Mouse (Mus musculus) spleen, embryonic (tissue): ENCODE data around the gene Cinp.
"Not testable (repeated sequence)": the region's sequence is repeated elsewhere in the genome, so short reads cannot be mapped to it uniquely, and the experiment has no call there.

Experiments used
- CTCF ChIA-PET: fragments of 350-600 bp; sonication (Branson Sonifier 250); formaldehyde crosslinking; loops from one replicate; lab custom pipeline; 2022; lab: Charles Lee

Cinp gene

DNA sequence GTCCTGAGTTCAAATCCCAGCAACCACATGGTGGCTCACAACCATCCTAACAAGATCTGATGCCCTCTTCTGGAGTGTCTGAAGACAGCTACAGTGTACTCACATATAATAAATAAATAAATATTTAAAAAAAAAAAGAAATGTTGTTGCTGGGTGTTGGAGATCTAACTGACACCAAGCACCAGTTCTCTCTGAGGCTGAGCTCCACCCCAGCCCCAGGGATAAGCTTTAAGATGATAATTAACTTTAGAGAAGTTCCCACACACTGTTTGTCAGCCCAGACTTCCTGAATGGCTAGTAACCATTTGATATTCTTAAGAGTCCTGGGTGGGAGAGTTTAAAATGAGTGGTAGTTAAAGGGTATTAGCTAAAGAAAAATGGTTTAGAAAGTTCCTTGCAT lies 28.7 kb downstream of the Cinp start:
- CTCF ChIA-PET = no interaction called here

DNA sequence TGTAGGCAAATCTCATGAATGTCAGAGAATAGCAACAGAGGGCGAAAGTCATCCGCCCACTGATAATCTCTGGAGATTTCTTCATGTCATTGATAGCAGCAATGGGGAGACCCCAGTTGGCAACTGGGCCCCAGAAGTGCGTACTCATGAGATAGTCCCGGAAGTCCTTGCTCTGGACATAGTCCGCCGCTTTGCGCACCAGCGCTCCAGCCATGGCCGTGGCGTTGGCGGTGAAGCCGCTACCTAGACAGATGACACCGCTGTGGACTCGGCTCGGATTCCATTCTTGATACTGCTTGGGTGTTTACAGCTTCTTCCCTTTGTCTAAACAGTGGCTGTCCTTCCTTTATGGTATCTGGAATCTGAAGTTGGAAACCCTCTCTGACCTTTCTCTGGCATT lies 30.3 kb downstream of the Cinp start:
- CTCF ChIA-PET = not testable (repeated sequence)

DNA sequence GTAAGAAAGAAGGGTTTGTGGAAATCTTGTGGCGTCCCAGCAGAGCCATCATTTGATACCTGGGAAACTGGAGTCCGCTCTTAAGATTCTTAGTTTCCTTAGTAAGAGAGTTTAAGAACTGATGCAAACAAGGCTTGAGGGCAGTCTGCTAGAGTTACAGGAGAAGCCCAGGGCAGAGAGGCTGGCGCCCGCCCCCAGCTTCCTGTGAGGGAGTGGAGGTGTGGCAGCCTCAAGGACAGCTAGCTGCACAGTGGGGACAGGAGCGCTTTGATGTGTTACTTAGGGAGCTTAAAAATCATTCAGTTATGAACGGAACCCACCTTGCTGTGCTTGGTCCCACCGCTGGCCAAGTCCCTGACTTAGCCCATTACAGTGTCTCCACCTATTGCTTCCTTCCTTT lies 31.7 kb downstream of the Cinp start:
- CTCF ChIA-PET = no interaction called here

DNA sequence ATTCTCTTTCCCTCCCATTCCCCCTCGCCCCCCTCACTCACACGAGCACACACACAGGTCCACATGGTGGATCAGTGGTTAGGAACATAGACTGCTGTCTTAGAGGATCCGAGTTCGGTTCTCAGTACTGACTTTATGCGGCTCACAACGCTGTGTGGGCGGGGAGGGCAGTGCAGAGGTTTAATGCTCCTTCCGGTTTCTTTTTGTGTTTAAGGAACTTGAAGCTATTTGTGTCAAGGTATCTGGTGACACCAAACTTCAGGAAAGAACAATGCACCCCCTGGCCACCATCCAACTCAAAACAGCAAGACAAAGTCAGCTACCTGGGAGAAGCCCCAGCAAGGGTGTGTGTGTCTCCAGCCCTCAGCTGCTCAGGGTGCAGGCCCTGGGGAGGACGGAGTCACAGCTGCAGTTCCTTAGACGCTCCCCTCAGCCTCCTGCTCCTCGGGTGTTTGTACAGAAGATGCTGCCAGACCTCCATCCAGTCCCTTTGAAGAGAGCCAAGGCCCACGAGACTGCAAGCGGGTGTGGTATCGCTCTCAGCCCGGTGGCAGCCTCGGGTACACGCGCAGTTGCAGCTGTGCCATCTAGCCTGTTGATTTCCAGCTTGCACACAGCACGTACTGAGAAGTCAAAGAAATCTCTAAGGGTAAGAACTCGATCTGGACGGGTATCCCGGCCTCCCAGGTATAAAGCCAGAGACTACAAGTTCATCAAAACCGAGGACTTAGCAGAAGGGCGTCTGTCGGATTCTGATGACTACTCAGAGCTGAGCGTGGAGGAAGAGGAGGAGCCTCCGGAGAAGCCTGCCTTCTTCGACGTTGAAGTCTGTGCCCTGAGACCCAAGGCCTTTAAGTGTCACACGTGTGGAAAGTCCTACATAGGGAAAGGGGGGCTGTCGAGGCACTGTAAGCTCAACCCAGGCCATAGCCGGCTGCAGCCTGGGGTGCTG lies 33.9 kb downstream of the Cinp start:
- CTCF ChIA-PET = interaction anchor here (0.6 kb wide), 2 partner anchors 14 to 121 kb away, joined by 3 read pairs; no protein-coding TSS in a partner anchor

DNA sequence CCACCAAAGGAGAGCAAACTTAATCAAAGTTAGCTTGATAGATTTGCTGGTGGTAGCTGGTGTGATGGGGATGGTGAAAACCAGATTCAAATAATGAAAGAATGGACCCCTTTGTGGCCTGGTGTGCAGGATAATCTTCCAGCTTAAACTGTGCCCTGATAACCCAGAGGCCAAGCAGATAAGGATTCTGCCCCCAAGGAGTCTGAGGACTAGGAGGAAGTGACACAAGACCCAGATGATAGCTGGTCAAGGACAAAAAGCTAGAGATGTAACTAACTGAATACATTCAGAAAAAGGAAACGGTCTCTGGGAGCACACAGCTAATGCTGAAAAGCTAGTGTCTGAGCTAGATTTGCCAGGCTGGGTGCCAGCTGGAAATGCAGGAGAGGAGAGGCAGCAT lies 37.0 kb downstream of the Cinp start:
- CTCF ChIA-PET = no interaction called here

DNA sequence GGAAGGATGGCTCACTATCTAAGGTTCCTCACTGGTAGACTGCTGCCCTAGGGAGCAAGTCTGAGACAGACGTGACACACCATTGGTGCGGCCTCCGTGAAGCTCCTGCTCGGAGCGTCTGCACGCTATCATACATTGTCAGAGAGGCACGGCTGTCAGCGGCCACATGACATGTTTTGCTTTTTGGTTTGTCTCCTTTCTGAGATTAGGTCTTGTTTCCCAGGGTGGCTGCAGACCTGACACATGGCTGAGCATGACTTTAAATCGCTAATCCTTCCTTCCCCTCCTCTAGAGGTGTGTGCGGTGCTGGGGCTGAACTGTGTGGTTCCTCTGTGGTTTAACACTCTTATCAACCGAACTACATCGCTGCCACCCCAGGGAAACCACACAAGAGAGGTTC lies 37.5 kb downstream of the Cinp start:
- CTCF ChIA-PET = interaction anchor here (0.5 kb wide), 1 partner anchor 123 kb away, joined by 3 read pairs; no protein-coding TSS in a partner anchor

DNA sequence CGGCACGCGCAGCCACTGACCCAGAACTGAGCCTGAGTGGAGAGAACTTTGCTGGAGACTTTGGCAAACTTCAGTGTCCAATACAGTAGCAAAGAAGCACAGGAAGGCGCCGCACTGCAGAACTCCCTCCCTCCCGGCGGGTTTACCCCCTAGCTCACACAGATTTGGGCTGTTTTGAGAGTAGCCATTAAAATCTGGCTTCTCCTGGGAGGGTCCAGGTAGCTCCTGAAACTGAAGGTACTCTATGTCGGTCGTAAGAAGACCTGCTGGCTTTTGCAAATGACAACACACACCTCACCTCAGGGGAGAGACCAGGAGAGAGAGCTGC lies 38.1 kb downstream of the Cinp start:
- CTCF ChIA-PET = interaction anchor here (0.5 kb wide), 1 partner anchor 123 kb away, joined by 3 read pairs; no protein-coding TSS in a partner anchor

DNA sequence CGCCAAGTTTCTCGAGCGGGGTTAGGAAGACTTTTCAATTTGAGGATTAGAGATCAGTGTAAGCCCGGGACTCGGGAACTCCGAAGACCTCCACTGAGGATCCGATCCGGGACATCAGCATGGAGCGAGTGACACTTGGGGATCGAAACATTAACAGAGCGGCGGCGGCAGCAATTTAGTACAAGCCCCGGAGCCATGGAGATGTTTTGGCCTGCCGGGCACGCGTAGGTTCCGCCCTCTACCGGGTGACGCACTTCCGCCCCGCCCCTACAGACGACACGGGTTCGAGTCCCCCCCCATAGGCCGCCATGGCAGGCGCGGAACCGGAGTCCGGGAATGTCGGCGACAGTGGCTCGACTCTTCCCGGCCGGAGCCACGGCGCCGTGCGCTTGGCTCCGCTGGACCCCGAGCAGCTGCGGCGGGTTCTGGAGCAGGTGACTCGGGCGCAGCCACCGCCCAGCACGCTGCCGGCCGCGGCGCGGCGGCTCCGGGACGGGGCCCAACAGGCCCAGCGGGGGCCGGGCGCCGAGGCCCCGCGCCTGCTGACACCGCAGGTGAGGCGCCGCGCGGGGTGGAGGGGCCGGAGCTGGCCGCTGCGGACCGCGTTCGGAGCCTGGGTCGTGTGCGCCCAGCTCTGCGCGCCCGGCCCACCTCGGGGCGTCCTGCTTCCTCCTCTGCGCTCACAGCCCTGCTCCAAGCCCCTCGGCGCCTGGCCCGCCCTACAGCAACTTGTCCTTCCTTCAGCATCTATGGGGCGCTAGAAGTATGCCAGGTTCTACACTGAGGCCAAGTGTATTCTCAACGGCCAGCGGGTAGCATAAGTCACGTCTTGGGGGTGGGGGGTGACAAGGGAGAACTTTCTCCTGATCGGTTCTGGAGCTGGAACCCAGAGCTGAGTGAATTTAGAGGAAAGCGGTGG lies 38.7 kb downstream of the Cinp start, which contains the start of gene Zfp839:
Zfp839 (plus strand) TSS at position 244 of the 919 bp plus-strand sequence.
- CTCF ChIA-PET = no interaction called here

DNA sequence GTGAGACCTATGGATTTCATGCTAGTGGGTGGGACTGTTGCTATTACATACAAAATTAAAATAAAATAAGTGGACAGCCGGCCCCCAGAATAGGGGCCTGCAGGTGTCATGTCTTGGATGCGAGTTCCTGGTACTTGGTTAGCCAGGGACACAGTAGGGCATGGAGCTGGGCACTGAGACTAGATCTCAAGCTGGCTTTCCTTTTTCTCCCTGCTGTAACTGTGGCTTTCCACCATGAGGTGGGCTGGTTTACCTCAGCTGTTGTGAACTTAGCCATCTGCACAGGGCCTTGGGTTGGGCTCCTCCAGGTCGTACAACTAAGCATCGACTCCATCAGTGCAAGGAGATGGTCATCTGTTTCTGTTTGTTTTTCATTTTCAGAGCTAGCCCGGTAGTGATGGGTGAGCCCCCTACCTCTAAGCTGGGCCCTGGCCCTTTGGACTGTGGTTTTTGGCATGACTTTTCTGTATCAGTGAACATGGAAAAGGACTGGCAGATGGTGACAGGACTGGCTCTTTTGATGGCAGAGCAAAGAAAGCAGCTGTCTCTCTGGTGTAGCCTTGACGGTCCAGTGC lies 42.7 kb downstream of the Cinp start:
- CTCF ChIA-PET = no interaction called here

DNA sequence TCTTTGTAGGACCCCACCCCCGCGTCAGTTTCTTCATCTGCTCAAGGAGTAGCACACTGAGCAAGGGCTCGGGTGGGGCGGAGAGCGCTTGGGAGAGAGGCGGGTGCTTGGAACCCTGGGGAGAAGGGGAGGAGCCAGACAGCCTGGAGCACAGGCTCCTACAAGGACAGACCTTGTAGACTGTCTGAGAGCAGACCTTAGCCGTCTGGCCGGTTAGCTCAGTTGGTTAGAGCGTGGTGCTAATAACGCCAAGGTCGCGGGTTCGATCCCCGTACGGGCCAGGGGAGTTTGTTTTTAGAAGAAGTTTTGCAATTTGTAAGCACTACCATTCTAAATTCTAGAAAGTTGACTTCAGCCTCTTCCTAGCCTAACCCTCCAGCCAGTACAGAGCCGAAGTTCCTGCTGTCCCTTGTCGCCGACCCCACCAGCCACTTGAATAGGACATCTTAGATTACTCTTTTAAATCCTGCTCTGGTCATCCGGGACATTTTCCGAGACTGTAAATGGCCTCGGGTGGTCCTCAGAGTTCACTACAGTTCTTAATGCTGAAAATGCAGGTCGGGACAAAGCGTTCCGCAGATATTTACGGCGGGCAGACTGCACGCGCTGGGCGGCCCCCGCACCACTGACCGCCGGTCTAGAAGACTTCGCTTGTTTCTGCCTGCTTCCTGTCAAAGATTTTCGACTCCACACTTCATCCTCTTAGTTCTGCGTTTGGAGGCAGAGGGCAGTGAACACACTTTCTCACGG lies 43.6 kb downstream of the Cinp start:
- CTCF ChIA-PET = interaction anchor here (1.1 kb wide), 1 partner anchor 247 kb away, joined by 3 read pairs; no protein-coding TSS in a partner anchor

DNA sequence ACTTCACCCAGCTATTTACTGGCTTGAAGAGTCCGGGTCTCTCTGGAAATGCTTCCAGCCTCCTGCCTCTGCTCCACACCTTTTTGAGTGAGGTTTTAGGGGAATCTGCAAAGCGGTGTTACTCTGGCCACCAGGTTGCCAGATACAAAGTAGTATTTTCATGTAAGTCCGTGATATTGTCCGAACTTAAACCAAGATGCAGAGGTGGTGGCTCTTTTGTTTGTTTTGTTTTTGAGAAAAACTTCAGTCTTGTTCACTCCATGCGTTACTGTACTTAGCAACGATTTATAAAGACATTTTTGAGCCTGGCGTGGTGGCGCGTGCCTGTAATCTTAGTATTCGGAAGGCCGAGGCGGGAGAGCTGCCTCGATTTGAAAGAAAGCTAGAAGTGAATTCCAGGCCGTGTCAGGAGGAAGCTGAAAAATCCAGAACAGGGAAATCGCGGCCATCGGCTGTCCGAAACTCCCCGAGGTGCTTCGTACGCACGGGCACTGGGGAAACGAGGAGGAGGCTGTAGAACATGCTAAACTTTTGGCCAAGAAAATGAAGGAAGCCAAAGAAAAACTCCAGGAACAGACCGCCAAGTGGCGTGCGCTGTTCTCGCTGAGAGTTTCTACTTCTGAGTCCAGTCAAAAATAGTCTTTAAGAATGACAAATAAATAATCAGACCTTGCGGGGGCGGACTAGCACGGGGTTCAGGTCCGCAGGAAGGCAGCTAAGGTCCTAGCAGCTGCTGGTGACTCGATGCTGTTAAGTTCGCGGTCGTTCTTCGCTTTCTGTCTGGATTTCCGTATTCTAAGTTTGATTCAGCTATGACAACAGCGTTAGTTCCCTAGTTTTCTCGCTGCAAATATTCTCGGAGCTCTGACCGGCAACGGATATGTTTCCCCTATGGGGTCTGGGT lies 44.5 kb downstream of the Cinp start:
- CTCF ChIA-PET = interaction anchor here (0.7 to 1.1 kb wide), 3 partner anchors 246 to 811 kb away, joined by 3 to 6 read pairs (median 3); no protein-coding TSS in a partner anchor

DNA sequence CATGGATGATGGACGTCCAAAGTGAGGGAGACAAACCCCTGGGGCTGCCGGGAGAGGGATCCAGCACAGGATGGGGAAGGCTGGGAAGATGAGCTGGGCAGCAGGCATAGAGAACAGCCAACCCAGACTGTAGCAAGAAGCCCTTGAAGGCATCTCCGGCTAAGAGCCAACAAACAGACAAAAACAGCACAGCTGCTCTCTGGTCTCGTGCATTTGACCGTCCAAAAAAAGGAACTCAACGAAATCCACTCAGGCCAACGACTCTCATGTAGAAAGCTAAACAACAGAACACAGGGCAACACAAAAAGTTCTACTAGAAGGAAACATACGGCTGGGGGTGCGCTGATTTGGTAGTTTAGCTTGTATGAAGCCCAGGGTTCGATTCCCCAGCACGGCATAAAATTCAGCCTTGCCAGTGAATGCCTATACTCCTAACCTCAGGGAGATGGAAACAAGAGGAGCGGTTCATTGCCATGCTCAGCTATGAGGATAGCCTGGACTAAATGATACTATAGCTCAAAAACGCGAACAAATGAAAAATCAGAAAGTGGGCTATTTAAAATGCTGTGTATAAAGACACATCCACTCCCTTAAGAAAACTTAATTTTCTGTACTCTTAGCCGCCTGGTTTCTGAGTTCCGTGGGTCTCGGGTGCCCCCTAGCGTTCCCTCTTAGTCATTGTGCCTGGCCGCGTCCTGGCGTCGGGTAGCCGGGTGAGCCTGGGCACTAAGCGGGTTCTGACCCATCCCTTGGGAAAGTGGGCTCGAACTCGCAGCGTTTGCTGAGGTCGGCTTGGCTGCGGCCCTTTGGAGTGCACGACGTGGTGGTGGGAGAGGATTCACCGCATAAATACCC lies 45.5 kb downstream of the Cinp start:
- CTCF ChIA-PET = interaction anchor here (0.5 to 0.9 kb wide), 6 partner anchors 13 to 426 kb away, joined by 3 to 8 read pairs (median 3); no protein-coding TSS in a partner anchor

DNA sequence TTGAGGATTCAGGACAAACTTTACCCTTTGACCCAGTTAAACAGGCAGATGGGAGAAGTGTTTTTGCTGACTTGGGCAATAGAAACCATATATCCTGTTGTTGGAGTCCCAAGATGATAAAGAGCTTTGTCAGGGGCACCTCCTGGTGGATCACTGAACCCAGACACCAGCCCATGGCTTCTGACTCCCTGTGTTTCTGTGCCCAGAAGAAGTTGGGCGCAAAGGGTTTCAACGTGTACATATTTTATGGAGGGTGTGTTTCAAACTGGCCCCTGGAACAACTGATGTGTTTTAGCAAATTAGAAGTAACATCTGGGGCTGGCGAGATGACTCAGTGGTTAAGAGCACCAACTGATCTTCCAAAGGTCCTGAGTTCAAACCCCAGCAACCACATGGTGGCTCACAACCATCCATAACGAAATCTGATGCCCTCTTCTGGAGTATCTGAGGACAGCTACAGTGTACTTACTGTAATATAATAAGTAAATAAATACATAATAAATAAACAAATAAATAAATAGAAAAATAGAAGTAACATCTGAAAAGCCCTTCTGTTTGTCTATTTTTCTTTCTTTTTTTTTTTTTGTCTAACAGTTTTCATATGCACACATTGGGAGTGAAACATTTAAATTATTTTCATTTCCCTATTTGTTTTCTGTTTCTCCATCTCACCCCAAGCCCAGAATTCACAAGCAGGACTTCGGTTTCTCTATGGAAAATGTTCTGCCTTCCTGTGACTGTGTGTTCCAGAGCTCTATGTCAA lies 47.0 kb downstream of the Cinp start:
- CTCF ChIA-PET = interaction anchor here (0.7 to 1.2 kb wide), 3 partner anchors 68 to 404 kb away, joined by 3 to 9 read pairs (median 5); no protein-coding TSS in a partner anchor

DNA sequence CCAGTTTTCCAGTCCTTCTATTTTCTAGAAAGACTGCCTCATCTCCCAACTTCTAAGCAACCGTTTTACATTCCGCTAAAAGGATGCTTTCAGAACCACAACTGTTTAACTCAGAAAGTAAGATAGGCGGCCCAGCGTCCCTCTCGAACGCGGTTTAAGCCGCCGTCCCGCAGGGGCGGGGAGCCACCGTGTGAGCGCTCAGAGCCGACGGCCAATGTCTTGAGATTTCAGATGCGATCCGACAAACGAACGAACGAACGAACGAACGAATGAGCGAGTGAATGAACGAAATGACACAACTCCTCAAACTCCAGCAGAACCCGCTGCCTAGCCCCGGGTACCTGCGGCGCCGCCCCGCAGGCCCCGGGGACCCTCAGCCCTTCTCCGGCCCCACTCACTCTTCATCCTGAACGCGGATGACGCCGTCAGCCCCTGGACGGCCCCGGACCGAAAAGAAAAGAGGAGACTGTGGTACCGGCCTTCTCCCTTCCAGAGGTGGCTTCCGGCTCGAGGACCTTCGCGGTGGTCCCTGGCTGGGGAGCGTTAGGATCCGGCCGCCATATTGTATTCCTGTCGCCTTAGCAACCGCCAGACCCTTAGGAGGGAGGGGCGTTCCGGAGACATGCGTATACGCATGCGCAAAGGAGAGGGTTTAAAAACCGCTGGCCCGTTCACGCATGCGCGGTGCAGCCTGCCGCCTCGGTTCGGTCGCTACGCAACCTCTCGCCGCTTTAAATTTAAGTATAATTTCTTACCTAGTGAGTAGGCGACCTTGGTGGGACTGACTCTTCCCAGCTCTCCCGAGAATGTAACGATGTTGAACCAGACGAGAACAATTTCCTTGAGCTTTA lies 48.4 kb downstream of the Cinp start, which contains the start of gene Mok:
Mok (minus strand) TSS at position 592 of the 851 bp plus-strand sequence.
- CTCF ChIA-PET = interaction anchor here (0.7 kb wide), 1 partner anchor 14 kb away, joined by 3 read pairs; no protein-coding TSS in a partner anchor

DNA sequence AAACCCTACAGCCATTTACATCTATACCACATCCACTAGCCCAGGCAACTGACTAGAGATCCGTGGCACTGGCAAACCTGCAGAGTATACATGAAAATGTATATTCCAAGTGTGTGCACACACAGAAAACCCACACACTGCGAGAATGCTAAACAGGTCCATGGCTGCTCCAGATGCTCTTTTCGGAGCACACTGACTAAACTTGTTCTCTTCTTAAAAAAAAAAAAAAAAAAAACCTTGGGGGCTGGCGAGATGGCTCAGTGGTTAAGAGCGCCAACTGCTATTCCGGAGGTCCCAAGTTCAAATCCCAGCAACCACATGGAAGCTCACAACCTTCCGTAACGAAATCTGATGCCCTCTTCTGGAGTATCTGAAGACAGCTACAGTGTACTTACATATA lies 51.1 kb downstream of the Cinp start:
- CTCF ChIA-PET = interaction anchor here (0.7 kb wide), 3 partner anchors 29 to 219 kb away, joined by 3 to 7 read pairs (median 4); no protein-coding TSS in a partner anchor

DNA sequence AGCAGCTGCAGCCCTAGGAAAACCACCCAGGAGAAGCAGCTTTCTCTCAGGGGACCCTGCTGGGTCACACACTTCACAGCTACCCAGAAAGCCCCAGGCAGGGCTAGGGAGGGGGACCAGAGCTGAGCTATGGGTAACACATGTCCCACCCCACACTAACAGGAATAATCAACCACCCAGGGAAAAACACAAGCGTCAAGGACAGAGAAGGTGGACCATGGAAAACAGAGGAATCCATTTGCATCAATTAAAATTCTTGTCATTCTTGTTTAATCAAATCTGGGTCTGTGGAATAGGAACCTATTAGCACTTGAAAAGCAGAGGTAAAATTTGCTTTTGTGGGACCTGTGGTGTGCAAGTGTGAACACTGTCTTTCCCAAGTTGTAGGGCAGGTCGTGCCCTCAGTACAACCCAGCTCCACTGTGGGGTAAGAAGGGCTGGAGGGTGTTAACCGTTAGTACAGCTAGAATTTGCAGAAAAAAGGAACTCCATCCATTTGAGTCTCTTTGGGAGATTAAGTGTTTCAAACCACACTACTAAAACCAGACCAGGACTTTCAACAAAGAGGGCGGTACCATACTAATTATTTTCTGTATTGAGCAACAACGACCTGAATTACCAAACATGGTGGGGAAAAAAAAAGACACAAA lies 51.6 kb downstream of the Cinp start:
- CTCF ChIA-PET = interaction anchor here (0.7 kb wide), 1 partner anchor 132 kb away, joined by 4 read pairs; no protein-coding TSS in a partner anchor
